Mouse (Mus musculus) liver, adult 2 months (tissue): Measurements from ENCODE around the gene Esp18. TPM values are rescaled to one million over a fixed set of nuclear protein-coding genes. Genes with fewer than 3 reads are reported as not detected.

ENCODE experiments used
- DNase-seq: peaks from one replicate; pipeline ENCODE4 v3.0.0-alpha.2; 2011; ENCODE audit warnings: low read depth, low spot score; ENCODE audit errors: extremely low read depth
- H3K27ac ChIP-seq: fragments of 200-500 bp; replicated peaks from 2 replicates; pipeline ENCODE4 v1.5.1; 2012; ENCODE audit warnings: low read depth, mild to moderate bottlenecking, control low read depth, inconsistent platforms, low read length; ENCODE audit not compliant: insufficient read depth
- H3K27me3 ChIP-seq: fragments of 200-500 bp; 2 replicates; pipeline ENCODE4 v1.6.1; 2012; ENCODE audit warnings: mild to moderate bottlenecking, moderate library complexity, low read length, inconsistent platforms; ENCODE audit not compliant: control insufficient read depth, insufficient read depth
- H3K36me3 ChIP-seq: fragments of 200-500 bp; 2 replicates; pipeline ENCODE4 v1.6.1; 2012; ENCODE audit warnings: low read length, inconsistent platforms; ENCODE audit not compliant: control insufficient read depth, insufficient read depth
- H3K4me1 ChIP-seq: fragments of 200-500 bp; 2 replicates; pipeline ENCODE4 v1.6.1; 2011; ENCODE audit warnings: low read length; ENCODE audit not compliant: control insufficient read depth, insufficient read depth
- H3K4me3 ChIP-seq: fragments of 200-500 bp; 2 replicates; pipeline ENCODE4 v1.5.1; 2011; ENCODE audit warnings: low read depth, mild to moderate bottlenecking, control low read depth, low read length, moderate library complexity; ENCODE audit not compliant: insufficient read depth
- H3K79me2 ChIP-seq: fragments of 200-500 bp; 2 replicates; pipeline ENCODE4 v1.6.1; 2012; ENCODE audit warnings: inconsistent platforms, mild to moderate bottlenecking, low read length, moderate library complexity; ENCODE audit not compliant: control insufficient read depth, insufficient read depth
- H3K9ac ChIP-seq: fragments of 200-500 bp; 2 replicates; pipeline ENCODE4 v1.6.1; 2012; ENCODE audit warnings: low read depth, mild to moderate bottlenecking, control low read depth, inconsistent platforms, low read length
- CTCF ChIP-seq: fragments of 200-500 bp; IDR thresholded peaks from 2 replicates; pipeline ENCODE4 v1.5.1; 2011; ENCODE audit warnings: low read depth, low read length, control low read depth
- POLR2A ChIP-seq: fragments of 200-500 bp; IDR thresholded peaks from 2 replicates; pipeline ENCODE4 v1.6.1; 2011; ENCODE audit warnings: low read length, control low read depth; ENCODE audit not compliant: insufficient read depth; ENCODE audit errors: extremely low read depth
- WGBS: fragments of 180-500 bp; shearing (Covaris S2); methylation state at CpG from one replicate; pipeline ENCODE4 v1.1.7; 2018; 5-methylcytosine and 5-hydroxymethylcytosine counted together
- polyA plus RNA-seq: library from polyadenylated mRNA; depleted of rRNA; stranded (reverse); fragments of >200 nt; gene quantifications from 2 replicates; pipeline ENCODE4 v1.2.3, GENCODE M21; 2012; rRNA removed
- total RNA-seq: library from RNA; depleted of rRNA; stranded (reverse); fragments of >200 nt; gene quantifications from 2 replicates; pipeline ENCODE4 v1.2.3, GENCODE M21; 2014; rRNA removed

Esp18 gene
- total RNA-seq = not detected in 2 replicates
- polyA plus RNA-seq = not detected in 2 replicates

DNA sequence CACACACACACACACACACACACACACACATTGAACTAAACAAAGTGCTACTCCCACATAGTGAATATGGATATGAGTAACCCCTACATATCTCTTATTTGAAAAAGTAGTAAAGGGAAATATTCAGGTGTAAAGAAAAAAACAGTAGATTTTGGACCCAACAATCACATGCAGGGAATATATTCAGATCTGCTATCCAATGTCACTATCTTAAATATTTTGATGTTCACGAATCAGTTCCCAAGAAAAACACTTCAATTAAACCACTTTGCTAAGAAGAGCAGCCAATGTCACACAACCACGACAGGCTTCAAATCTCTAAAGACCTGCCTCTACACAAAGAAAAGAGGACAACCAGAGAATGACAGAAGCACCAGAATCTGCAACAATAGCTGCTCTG is at the start of gene Esp18:
Gene Esp18 (plus strand): TSS at position 301 of the 400 bp plus-strand sequence.
- no peak for TF ChIP-seq CTCF
- no peak for TF ChIP-seq POLR2A
- WGBS = 45% methylated on average over 2 of the region's 2 CpGs
- Histone ChIP-seq H3K9ac (no peak within 1 kb of the TSS), H3K4me3 (no peak within 1 kb of the TSS), H3K79me2 (no peaks in the 10 kb centered on the region), H3K36me3 (no peaks in the 10 kb centered on the region), H3K27ac (no peak within 1 kb of the TSS), H3K27me3 (no peaks in the 10 kb centered on the region), H3K4me1 (no peaks in the 10 kb centered on the region)
- no peak for DNase-seq

DNA sequence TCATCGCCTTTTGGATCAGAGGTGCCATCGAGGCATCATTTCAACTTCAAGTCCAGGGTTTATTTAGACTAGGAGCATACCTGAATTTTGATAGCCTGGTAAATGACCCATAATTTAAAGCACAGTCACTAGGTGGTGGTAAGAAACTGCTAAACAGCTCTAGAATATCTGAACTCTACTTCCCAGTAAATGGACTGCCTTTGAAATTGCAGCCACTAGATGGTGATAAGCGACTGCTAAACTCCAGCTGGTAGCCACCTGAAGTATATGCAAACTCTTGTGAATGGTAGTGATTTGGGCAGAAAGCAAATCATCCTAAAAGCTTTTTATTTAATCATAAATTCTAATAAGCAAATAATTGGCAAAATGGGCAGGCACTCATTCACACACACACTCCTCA is 42.8 kb upstream of the Esp18 start:
- H3K4me1 ChIP-seq = no peaks in the 10 kb centered on the region
- no peak overlapping the region for H3K4me3 ChIP-seq
- no peak overlapping the region for H3K9ac ChIP-seq
- H3K36me3 ChIP-seq = no peaks in the 10 kb centered on the region
- no peaks in the 10 kb centered on the region for H3K79me2 ChIP-seq
- WGBS = 66% methylated on average over 3 of the region's 3 CpGs
- DNase-seq = peak; percentile 1
- TF ChIP-seq POLR2A (no peak), CTCF (no peak)
- no peak overlapping the region for H3K27ac ChIP-seq
- H3K27me3 ChIP-seq = no peaks in the 10 kb centered on the region

Other genes starting within 250 kb of the Esp18 start
- gene Esp16, start 129.8 kb downstream of the Esp18 start, total RNA-seq = not detected in 2 replicates
- gene Esp16, start 129.8 kb downstream of the Esp18 start, polyA plus RNA-seq = not detected in 2 replicates
- not detected in 2 replicates for gene Esp15, start 234.6 kb downstream of the Esp18 start, total RNA-seq
- gene Esp15, start 234.6 kb downstream of the Esp18 start, polyA plus RNA-seq = not detected in 2 replicates